In genomic region chr11:61494129-61494997, GRCm38 (mm10) we compare ENCODE assay signal across 8 mouse cellular contexts. TPM values are rescaled to one million over a fixed set of nuclear protein-coding genes. Genes with fewer than 3 reads are reported as not detected.
DNase-seq lines count a peak whose midpoint lies in the region; ATAC-seq and TF ChIP-seq lines count a peak whose summit lies in the region.

Gene Mapk7, minus strand, starts transcription at chr11:61494406.

- TF ChIP-seq CTCF in left cerebral cortex, adult 2 months (IDR thresholded peaks at IDR 0.05): no peak

- peak within 1 kb of the TSS; percentile 73 for H3K4me3 ChIP-seq in hindbrain, embryonic 15.5 days
- H3K4me3 ChIP-seq in left cerebral cortex, adult 2 months: peak within 1 kb of the TSS; percentile 80

- H3K9me3 ChIP-seq in hindbrain, embryonic 15.5 days: no peaks in the 10 kb centered on the region

- under 1% methylated on average over 62 of the region's 62 CpGs for WGBS in hindbrain, embryonic 15.5 days

- DNase-seq in WW6 (ENCODE audit: low read depth, low spot score): peak; percentile 100
- peak; percentile 94 to 96 for DNase-seq in cerebellum, postnatal 36 days
- DNase-seq in frontal cortex, postnatal 36 days (ENCODE audit: low spot score in 2 of 2): peak; percentile 94 to 95
- DNase-seq in left cerebral cortex, adult 2 months (ENCODE audit: extremely low spot score in 1 of 2, low spot score in 2 of 2): peak; percentile 94 to 97
- peak; percentile 93 to 96 for DNase-seq in right cerebral cortex, adult 2 months (ENCODE audit: low spot score in 2 of 2)
- DNase-seq in urinary bladder, postnatal 14 days (ENCODE audit: low spot score): peak; percentile 97

- H3K9ac ChIP-seq in hindbrain, embryonic 15.5 days: peak within 1 kb of the TSS; percentile 77

- peaks cover 26% of the 10 kb centered on the region for H3K36me3 ChIP-seq in hindbrain, embryonic 15.5 days

- peaks cover 33% of the 10 kb centered on the region for H3K4me1 ChIP-seq in hindbrain, embryonic 15.5 days (replicated peaks)

- ATAC-seq in hindbrain, embryonic 15.5 days (ENCODE audit: low FRiP score, low read depth): peak; percentile 98
- ATAC-seq in megakaryocyte, adult 5-6 weeks (ENCODE audit: poor library complexity, severe bottlenecking): peak; percentile 87

- H3K27ac ChIP-seq in hindbrain, embryonic 15.5 days (replicated peaks): peak within 1 kb of the TSS; percentile 86
- H3K27ac ChIP-seq in left cerebral cortex, adult 2 months: peak within 1 kb of the TSS; percentile 85

- H3K4me2 ChIP-seq in hindbrain, embryonic 15.5 days: peak within 1 kb of the TSS; percentile 77

- intact Hi-C loops in left cerebral cortex, adult 2 months (cut with DNase I): no loop called here

- no peaks in the 10 kb centered on the region for H3K27me3 ChIP-seq in hindbrain, embryonic 15.5 days

RNA-seq across cellular contexts. Expression of gene Mapk7, which starts in this region (rescaled TPM):
- 71.1 and 74.8 TPM in 2 replicates for polyA plus RNA-seq in hindbrain, embryonic 15.5 days (2015; fragmentation: Nextera tagmentation; extraction: Ambion mirVana)
- 10 to 100 TPM; 19.8 to 20.3 TPM for total RNA-seq in left cerebral cortex, adult 2 months (2021)
- total RNA-seq in megakaryocyte, adult 5-6 weeks (2015): 16.2 and 17.7 TPM in 2 replicates
- 15.4 and 21.4 TPM in 2 replicates for total RNA-seq in megakaryocyte, adult 5-6 weeks (2017)

Comparison
In these comparisons a context has a peak if more than half of its experiments do, and no peak if none do; other contexts are left out.
1. Peak in every context shown above with its lines: DNase-seq, ATAC-seq, H3K4me3 ChIP-seq and H3K27ac ChIP-seq.